Mouse (Mus musculus) liver, embryonic 14.5 days (tissue): ENCODE results near the gene Hormad2. TPM values are rescaled to one million over a fixed set of nuclear protein-coding genes. Genes with fewer than 3 reads are reported as not detected.

Source experiments
- ATAC-seq: fragments of 200-750 bp; cut with Nextera tagmentation; 2 replicates; pipeline ENCODE4 v1.8.0; 2017; ENCODE audit warnings: moderate number of reproducible peaks, mild to moderate bottlenecking, moderate library complexity; ENCODE audit not compliant: insufficient read depth
- DNase-seq, 3 experiments: peaks; one replicate each; pipeline ENCODE4 v3.0.0-alpha.2; 2012 to 2013; ENCODE audit warnings: low read depth in 3 of 3, low spot score in 3 of 3
- H3K27ac ChIP-seq: fragments of 300-500 bp; sonication (generic); 2 replicates; pipeline ENCODE4 v1.5.1; 2014; ENCODE audit warnings: moderate library complexity, mild to moderate bottlenecking, control low read depth, inconsistent platforms
- H3K27me3 ChIP-seq: fragments of 300-500 bp; sonication (generic); 2 replicates; pipeline ENCODE4 v1.6.1; 2014; ENCODE audit warnings: mild to moderate bottlenecking, low read length, moderate library complexity; ENCODE audit not compliant: control insufficient read depth, insufficient read depth
- H3K36me3 ChIP-seq: fragments of 300-500 bp; sonication (generic); replicated peaks from 2 replicates; pipeline ENCODE4 v1.6.1; 2014; ENCODE audit warnings: low read depth; ENCODE audit not compliant: control insufficient read depth, insufficient read depth
- H3K4me1 ChIP-seq, 2 experiments: fragments of 200-500 bp in 1 of 2; fragments of 300-500 bp in 1 of 2; sonication (generic) in 1 of 2; replicated peaks; 2 replicates each; pipeline ENCODE4 v1.6.1; 2012 to 2014; ENCODE audit warnings: antibody characterized with exemption in 1 of 2, inconsistent platforms in 1 of 2, low read length in 1 of 2; ENCODE audit not compliant: control insufficient read depth in 2 of 2, insufficient read depth in 2 of 2
- H3K4me2 ChIP-seq: fragments of 300-500 bp; sonication (generic); 2 replicates; pipeline ENCODE4 v1.6.1; 2014; ENCODE audit warnings: low read depth, mild to moderate bottlenecking, control low read depth, moderate library complexity
- H3K4me3 ChIP-seq, 2 experiments: fragments of 200-500 bp in 1 of 2; fragments of 300-500 bp in 1 of 2; sonication (generic) in 1 of 2; 2 replicates each; pipeline ENCODE4 v1.5.1; 2012 to 2014; ENCODE audit warnings: low read depth in 2 of 2, low read length in 2 of 2, mild to moderate bottlenecking in 2 of 2, control low read depth in 1 of 2, inconsistent platforms in 1 of 2, moderate library complexity in 1 of 2; ENCODE audit not compliant: insufficient read depth in 1 of 2
- H3K9ac ChIP-seq: fragments of 300-500 bp; sonication (generic); replicated peaks from 2 replicates; pipeline ENCODE4 v1.6.1; 2014; ENCODE audit warnings: mild to moderate bottlenecking, control low read depth, moderate library complexity
- H3K9me3 ChIP-seq: fragments of 300-500 bp; sonication (generic); 2 replicates; pipeline ENCODE4 v1.6.1; 2016; ENCODE audit warnings: low read length, mixed read lengths; ENCODE audit not compliant: control insufficient read depth
- CTCF ChIP-seq: IDR thresholded peaks from 2 replicates; pipeline ENCODE4 v1.5.1; 2016; ENCODE audit warnings: antibody characterized with exemption, low read depth, control low read depth
- EP300 ChIP-seq: IDR thresholded peaks from 2 replicates; pipeline ENCODE4 v1.6.1; 2016; ENCODE audit warnings: antibody characterized with exemption, low read depth
- WGBS: fragments of 180-500 bp; shearing (Covaris S2); extraction: QIAGEN DNeasy Blood & Tissue Kit; methylation state at CpG from one replicate; pipeline ENCODE4 v1.1.7; 2014; ENCODE audit not compliant: insufficient replicate concordance; 5-methylcytosine and 5-hydroxymethylcytosine counted together
- polyA plus RNA-seq, 2 experiments: library from polyadenylated mRNA; depleted of rRNA in 1 of 2; stranded (reverse) in 1 of 2; unstranded in 1 of 2; fragments of >200 nt; fragmentation: Nextera tagmentation in 1 of 2; extraction: Ambion mirVana in 1 of 2; gene quantifications; 2 replicates each; pipeline versions ENCODE4 v1.2.1 to v1.2.3; 2012 to 2014

Gene Hormad2
- polyA plus RNA-seq, 2 experiments, result 0.32 to 0.33 TPM

DNA sequence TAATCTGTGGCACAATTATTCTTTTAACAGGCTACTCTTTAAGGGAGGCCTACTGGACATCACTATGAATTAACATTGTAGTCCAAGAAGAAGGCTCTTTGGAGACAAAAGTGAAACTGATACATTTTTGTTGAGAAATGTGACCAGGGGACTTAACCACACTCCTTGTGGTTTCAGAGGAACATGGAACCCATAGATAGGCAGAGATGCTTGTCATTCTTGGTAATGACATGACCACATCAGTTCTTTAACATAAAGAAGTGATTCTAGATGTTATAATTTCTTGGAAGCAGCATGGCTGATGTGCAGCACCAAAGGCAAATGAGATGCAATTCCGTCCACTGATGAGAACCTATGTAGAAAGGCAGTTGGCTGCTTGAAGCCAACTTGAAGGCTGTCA, 101.6 kb downstream of the Hormad2 start:
- 33% methylated on average over 1 of the region's 1 CpGs for WGBS
- H3K4me1 ChIP-seq, result peaks cover 0 to 12% of the 10 kb centered on the region in 2 experiments; a peak in 2 of 4 replicates

DNA sequence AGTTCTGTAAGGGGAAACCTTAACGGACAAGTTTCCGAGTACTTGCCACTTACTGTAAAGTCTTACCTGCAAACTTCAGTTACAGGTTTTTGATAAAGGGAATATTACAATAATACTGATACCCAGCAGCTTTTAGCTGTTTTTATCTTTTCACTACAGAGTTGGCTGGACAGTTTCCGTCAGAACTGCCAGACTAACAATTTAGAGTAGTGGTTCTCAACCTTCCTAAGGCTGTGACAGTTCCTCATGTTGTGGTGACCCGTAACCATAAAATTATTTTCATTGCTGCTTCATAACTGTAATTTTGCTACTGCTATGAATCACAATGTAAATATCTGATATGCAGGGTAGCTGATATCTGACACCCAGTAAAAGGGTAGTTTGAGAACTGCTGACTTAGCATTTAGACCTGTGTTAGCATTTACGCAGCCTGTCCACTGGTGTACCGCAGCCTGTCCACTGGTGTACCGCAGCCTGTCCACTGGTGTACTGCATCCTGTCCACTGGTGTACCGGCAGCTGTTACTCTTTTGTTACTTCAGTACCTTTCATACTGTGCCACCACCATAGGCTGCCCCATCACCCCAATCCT, 104.1 kb downstream of the Hormad2 start:
- H3K27me3 ChIP-seq, result no peaks in the 10 kb centered on the region
- H3K4me1 ChIP-seq, result peaks cover 0 to 12% of the 10 kb centered on the region in 2 experiments; a peak in 2 of 4 replicates
- whole genome bisulfite sequencing, result 57% methylated on average over 8 of the region's 8 CpGs
- TF ChIP-seq CTCF, result no peak
- no peak for TF ChIP-seq EP300
- H3K4me3 ChIP-seq, result no peak overlapping the region
- no peak overlapping the region for H3K9ac ChIP-seq
- no peaks in the 10 kb centered on the region for H3K36me3 ChIP-seq
- no peaks in the 10 kb centered on the region for H3K9me3 ChIP-seq
- ATAC-seq (no peak), DNase-seq (no peak)
- H3K4me2 ChIP-seq, result no peak overlapping the region
- no peak overlapping the region for H3K27ac ChIP-seq

More for the DNA sequence above, 101.6 kb downstream of the Hormad2 start:
- Histone ChIP-seq H3K9ac (no peak overlapping the region), H3K36me3 (no peaks in the 10 kb centered on the region), H3K27me3 (no peaks in the 10 kb centered on the region), H3K9me3 (no peaks in the 10 kb centered on the region), H3K4me2 (no peak overlapping the region), H3K4me3 (no peak overlapping the region), H3K27ac (no peak overlapping the region)
- no peak for ATAC-seq
- no peak for TF ChIP-seq EP300
- no peak for DNase-seq

DNA sequence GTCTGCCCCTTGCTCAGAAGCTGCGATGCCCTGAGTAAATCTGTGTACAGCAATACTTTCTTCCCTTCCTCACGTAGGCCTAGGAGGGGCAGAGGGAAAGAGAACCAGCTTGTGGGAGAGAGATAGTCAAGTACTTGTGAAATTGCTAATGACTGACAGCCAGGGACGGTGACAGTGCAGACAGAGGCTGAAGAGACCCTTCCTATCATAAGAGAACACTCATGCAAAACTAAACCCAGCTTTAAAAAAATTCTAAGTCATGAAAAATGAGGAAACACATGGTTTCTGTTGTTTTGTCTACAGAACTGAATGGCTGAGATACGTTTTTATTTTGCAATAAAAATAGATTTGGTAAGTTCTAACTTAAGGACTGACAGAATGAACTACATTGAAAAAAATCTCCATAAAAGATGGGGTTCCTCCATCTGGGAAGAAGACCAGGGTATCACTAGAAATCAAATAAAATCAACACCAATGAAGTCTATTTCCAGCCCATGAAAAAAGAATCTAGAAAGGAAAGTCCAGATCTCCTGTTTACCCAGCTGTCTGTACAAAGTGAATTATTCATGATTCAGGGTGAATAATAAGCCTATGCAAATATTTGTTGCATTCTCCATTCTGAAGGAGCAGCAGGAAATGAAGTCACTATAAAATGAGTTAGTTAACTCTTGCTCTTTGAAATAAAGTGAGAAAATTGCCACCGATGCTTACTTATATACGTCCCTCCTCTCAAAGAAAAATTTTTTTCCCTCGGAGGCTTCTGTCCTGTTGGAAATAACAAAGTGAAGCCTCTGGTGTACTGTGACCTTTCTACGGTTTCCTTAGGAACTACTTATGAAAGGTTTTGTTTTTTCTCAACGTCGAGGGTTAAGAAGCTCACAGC, 104.9 kb downstream of the Hormad2 start:
- H3K4me1 ChIP-seq, result peaks cover 0 to 12% of the 10 kb centered on the region in 2 experiments; a peak in 2 of 4 replicates
- DNase-seq (no peak), ATAC-seq (no peak)
- H3K27ac ChIP-seq, result no peak overlapping the region
- H3K4me2 ChIP-seq, result no peak overlapping the region
- H3K36me3 ChIP-seq, result no peaks in the 10 kb centered on the region
- no peak overlapping the region for H3K4me3 ChIP-seq
- no peaks in the 10 kb centered on the region for H3K9me3 ChIP-seq
- H3K27me3 ChIP-seq, result no peaks in the 10 kb centered on the region
- 28% methylated on average over 10 of the region's 10 CpGs for WGBS
- TF ChIP-seq EP300 (no peak), CTCF (no peak)
- H3K9ac ChIP-seq, result no peak overlapping the region

DNA sequence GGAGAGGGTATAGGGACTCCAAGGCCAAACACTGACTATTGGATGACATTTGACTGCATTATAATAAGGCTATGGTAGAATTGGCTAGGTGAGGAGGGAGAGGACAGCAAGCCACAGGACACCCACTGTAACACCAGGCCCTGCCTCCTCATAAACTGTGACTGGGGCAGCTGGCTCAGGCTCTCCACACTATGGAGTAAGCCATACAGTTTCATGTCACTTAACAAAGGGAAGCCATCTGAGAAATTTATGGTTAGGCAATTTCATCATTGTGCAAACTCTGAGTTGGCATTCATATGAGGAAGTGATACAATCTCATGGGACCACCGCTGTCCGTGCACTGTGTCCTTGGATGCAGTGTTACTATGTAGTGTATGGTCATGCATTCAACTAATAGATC, 107.9 kb downstream of the Hormad2 start:
- Histone ChIP-seq H3K9me3 (no peaks in the 10 kb centered on the region), H3K4me1 (peaks cover 0 to 7% of the 10 kb centered on the region in 2 experiments; a peak in 2 of 4 replicates), H3K36me3 (no peaks in the 10 kb centered on the region), H3K4me2 (no peak overlapping the region), H3K27ac (no peak overlapping the region), H3K4me3 (no peak overlapping the region), H3K9ac (no peak overlapping the region), H3K27me3 (no peaks in the 10 kb centered on the region)
- DNase-seq, result peak in 1 of 3 experiments; percentile 32
- TF ChIP-seq CTCF (no peak), EP300 (no peak)
- no peak for ATAC-seq
- 39% methylated on average over 2 of the region's 2 CpGs for WGBS

DNA sequence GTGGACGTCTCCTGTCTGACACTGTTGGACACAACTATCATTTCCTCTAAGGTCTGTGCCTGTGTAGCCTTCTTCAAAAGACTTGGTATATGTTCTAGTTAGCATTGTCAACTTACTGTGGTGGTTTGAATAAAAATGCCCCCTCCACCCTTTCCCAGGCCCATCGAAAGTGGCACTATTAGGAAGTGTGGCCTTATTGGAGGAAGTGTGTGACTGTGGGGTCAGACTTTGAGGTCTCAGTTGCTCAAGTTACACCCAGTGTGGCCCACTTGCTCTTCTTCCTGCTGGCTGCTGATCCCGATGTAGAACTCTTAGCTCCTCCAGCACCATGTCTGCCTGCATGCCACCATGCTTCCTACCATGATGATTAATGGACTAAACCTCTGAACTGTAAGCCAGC, 112.7 kb downstream of the Hormad2 start:
- Histone ChIP-seq H3K9ac (no peak overlapping the region), H3K4me1 (no peaks in the 10 kb centered on the region), H3K4me2 (no peak overlapping the region), H3K36me3 (no peaks in the 10 kb centered on the region), H3K9me3 (no peaks in the 10 kb centered on the region), H3K27ac (no peak overlapping the region), H3K4me3 (no peak overlapping the region), H3K27me3 (no peaks in the 10 kb centered on the region)
- TF ChIP-seq CTCF (no peak), EP300 (no peak)
- DNase-seq (no peak), ATAC-seq (no peak)
- WGBS, result 51% methylated on average over 3 of the region's 3 CpGs
